Mouse (Mus musculus): Measurements from ENCODE around the gene Srms. TPM values are rescaled to one million over a fixed set of nuclear protein-coding genes. Genes with fewer than 3 reads are reported as not detected.

Gene Srms
- polyA plus RNA-seq, 1 experiment from 2014 or later: 2.6 TPM

DNA sequence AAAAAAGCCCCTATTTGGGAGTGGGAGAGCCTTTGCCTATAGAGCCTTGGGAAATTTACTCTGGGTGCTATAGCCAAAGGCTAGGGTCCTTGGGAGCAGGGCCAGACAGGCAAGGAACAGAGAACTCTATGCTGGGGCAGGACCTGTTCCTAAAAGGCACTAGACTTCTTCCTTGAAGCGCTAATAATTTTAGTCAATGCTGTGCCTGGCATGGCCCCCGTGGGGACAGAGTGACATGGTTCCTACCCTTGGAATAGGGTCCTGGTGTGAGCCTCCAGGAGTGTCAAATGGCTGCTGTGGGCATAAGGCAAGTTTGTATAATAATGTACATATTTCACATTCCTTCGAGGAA lies 29.3 kb upstream of the Srms start:
- Histone ChIP-seq H3K4me1 (ENCODE audit: insufficient read depth, low read depth, low read length) (peaks cover 12% of the 10 kb centered on the region; the same call in 1 of the 2 replicates), H3K27ac (ENCODE audit: low read length) (peak overlapping the region; percentile 66; the same call in 1 of the 2 replicates), H3K27me3 (replicated peaks; ENCODE audit: insufficient read depth, low read length) (no peaks in the 10 kb centered on the region), H3K4me2 (replicated peaks; ENCODE audit: low read depth, low read length) (peak overlapping the region; percentile 64), H3K36me3 (ENCODE audit: insufficient read depth, low read length) (0 out of 2 replicates have a peak, but pooled peaks cover 13% of the 10 kb centered on the region), H3K9ac (replicated peaks; ENCODE audit: low read depth) (peak overlapping the region; percentile 78; the same call in 1 of the 2 replicates), H3K4me3 (ENCODE audit: low read depth, low read length) (peak overlapping the region; percentile 76), H3K9me3 (ENCODE audit: low read length) (no peaks in the 10 kb centered on the region)
- TF ChIP-seq CTCF (IDR thresholded peaks at IDR 0.05) (no peak), EP300 (IDR thresholded peaks at IDR 0.05) (no peak)
- no peak; the same call in 1 of the 2 replicates for ATAC-seq
- DNase-seq (ENCODE audit: low spot score): no peak
- WGBS: 30% methylated on average over 3 of the region's 3 CpGs

DNA sequence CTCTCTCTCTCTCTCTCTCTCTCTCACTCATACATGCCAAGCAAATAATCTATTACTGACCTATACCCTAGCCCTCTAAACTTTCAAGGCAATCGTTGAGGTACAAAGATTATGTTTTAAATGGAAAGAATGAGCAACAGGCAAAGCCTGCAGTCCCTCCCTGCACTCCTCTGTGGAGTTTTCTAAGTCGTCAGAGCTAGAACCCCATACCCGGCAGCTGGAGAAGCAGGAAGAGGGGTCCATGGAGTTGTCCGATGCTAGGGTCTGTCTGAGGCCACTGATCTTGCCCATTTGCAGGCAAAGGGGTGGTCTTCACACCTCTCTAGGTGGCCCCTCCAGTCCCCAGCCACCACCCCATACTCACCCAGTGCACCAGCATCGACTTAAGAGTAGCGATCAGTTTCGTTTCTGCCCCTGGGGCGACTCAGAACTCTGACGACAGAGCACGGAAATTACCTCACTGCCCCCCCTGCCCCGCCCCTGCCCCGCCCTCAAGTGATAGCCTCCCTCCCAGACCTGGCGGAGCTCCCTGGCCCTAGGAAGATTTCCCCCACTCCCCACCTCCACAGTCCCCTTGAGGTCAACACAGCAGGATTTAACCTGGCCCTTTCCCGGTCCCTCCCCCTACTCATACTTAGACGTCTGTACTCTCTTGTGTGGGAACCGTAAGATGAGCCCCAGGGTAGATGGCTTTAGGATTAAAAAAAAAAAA lies 28.8 kb upstream of the Srms start, which contains the start of gene Helz2:
TSS of gene Helz2 (minus strand) at position 426 of the 712 bp plus-strand sequence.
- ATAC-seq: peak; percentile 93
- H3K9ac ChIP-seq (replicated peaks; ENCODE audit: low read depth): peak within 1 kb of the TSS; percentile 78
- H3K4me3 ChIP-seq (ENCODE audit: low read depth, low read length): peak within 1 kb of the TSS; percentile 76
- no peaks in the 10 kb centered on the region for H3K27me3 ChIP-seq (replicated peaks; ENCODE audit: insufficient read depth, low read length)
- DNase-seq (ENCODE audit: low spot score): peak; percentile 91
- 0 out of 2 replicates have a peak, but pooled peaks cover 18% of the 10 kb centered on the region for H3K36me3 ChIP-seq (ENCODE audit: insufficient read depth, low read length)
- H3K9me3 ChIP-seq (ENCODE audit: low read length): no peaks in the 10 kb centered on the region
- H3K27ac ChIP-seq (ENCODE audit: low read length): peak within 1 kb of the TSS; percentile 66
- peak within 1 kb of the TSS; percentile 64 for H3K4me2 ChIP-seq (replicated peaks; ENCODE audit: low read depth, low read length)
- TF ChIP-seq EP300 (IDR thresholded peaks at IDR 0.05) (no peak), CTCF (IDR thresholded peaks at IDR 0.05) (no peak)
- peaks cover 12% of the 10 kb centered on the region; the same call in 1 of the 2 replicates for H3K4me1 ChIP-seq (ENCODE audit: insufficient read depth, low read depth, low read length)
- 6% methylated on average over 16 of the region's 16 CpGs for WGBS

GRCm38 (mm10) chr2:181240806-181241440 lies 27.9 kb upstream of the Srms start:
- TF ChIP-seq EP300 (IDR thresholded peaks at IDR 0.05) (no peak), CTCF (IDR thresholded peaks at IDR 0.05) (no peak)
- no peak for DNase-seq (ENCODE audit: low spot score)
- H3K9me3 ChIP-seq (ENCODE audit: low read length): no peaks in the 10 kb centered on the region
- no peaks in the 10 kb centered on the region for H3K27me3 ChIP-seq (replicated peaks; ENCODE audit: insufficient read depth, low read length)
- peak overlapping the region; percentile 78; the same call in 1 of the 2 replicates for H3K9ac ChIP-seq (replicated peaks; ENCODE audit: low read depth)
- no peak for ATAC-seq
- peaks cover 12% of the 10 kb centered on the region; the same call in 1 of the 2 replicates for H3K4me1 ChIP-seq (ENCODE audit: insufficient read depth, low read depth, low read length)
- H3K27ac ChIP-seq (ENCODE audit: low read length): 0 out of 2 replicates have a peak overlapping the region, but pooled peaks have one; percentile 66
- 88% methylated on average over 13 of the region's 13 CpGs for WGBS
- peak overlapping the region; percentile 64 for H3K4me2 ChIP-seq (replicated peaks; ENCODE audit: low read depth, low read length)
- H3K4me3 ChIP-seq (ENCODE audit: low read depth, low read length): peak overlapping the region; percentile 76
- H3K36me3 ChIP-seq (ENCODE audit: insufficient read depth, low read length): peaks cover 21% of the 10 kb centered on the region; the same call in 1 of the 2 replicates

GRCm38 (mm10) chr2:181239261-181239660 lies 26.3 kb upstream of the Srms start:
- WGBS: 93% methylated on average over 9 of the region's 9 CpGs

GRCm38 (mm10) chr2:181238861-181239260 lies 25.9 kb upstream of the Srms start:
- Histone ChIP-seq H3K36me3 (ENCODE audit: insufficient read depth, low read length) (peaks cover 35% of the 10 kb centered on the region; the same call in 1 of the 2 replicates), H3K9ac (replicated peaks; ENCODE audit: low read depth) (peak overlapping the region; percentile 26; the same call in 1 of the 2 replicates), H3K4me1 (ENCODE audit: insufficient read depth, low read depth, low read length) (peaks cover 12% of the 10 kb centered on the region; the same call in 1 of the 2 replicates), H3K9me3 (ENCODE audit: low read length) (no peaks in the 10 kb centered on the region), H3K4me3 (ENCODE audit: low read depth, low read length) (no peak overlapping the region), H3K27me3 (replicated peaks; ENCODE audit: insufficient read depth, low read length) (no peaks in the 10 kb centered on the region), H3K27ac (ENCODE audit: low read length) (no peak overlapping the region), H3K4me2 (replicated peaks; ENCODE audit: low read depth, low read length) (peak overlapping the region; percentile 64; the same call in 1 of the 2 replicates)
- WGBS: 68% methylated on average over 2 of the region's 2 CpGs
- no peak for TF ChIP-seq CTCF (IDR thresholded peaks at IDR 0.05)
- no peak for TF ChIP-seq EP300 (IDR thresholded peaks at IDR 0.05)
- ATAC-seq: no peak
- no peak for DNase-seq (ENCODE audit: low spot score)

More at GRCm38 (mm10) chr2:181239261-181239660, 26.3 kb upstream of the Srms start:
- Histone ChIP-seq H3K4me1 (ENCODE audit: insufficient read depth, low read depth, low read length) (peaks cover 12% of the 10 kb centered on the region; the same call in 1 of the 2 replicates), H3K36me3 (ENCODE audit: insufficient read depth, low read length) (peaks cover 31% of the 10 kb centered on the region; the same call in 1 of the 2 replicates), H3K4me2 (replicated peaks; ENCODE audit: low read depth, low read length) (peak overlapping the region; percentile 64), H3K4me3 (ENCODE audit: low read depth, low read length) (no peak overlapping the region), H3K9me3 (ENCODE audit: low read length) (no peaks in the 10 kb centered on the region), H3K9ac (replicated peaks; ENCODE audit: low read depth) (peak overlapping the region; percentile 26; the same call in 1 of the 2 replicates), H3K27me3 (replicated peaks; ENCODE audit: insufficient read depth, low read length) (no peaks in the 10 kb centered on the region), H3K27ac (ENCODE audit: low read length) (no peak overlapping the region)
- DNase-seq (ENCODE audit: low spot score): no peak
- TF ChIP-seq CTCF (IDR thresholded peaks at IDR 0.05): no peak
- TF ChIP-seq EP300 (IDR thresholded peaks at IDR 0.05): no peak
- ATAC-seq: no peak

GRCm38 (mm10) chr2:181238091-181238610 lies 25.2 kb upstream of the Srms start:
- Histone ChIP-seq H3K36me3 (ENCODE audit: insufficient read depth, low read length) (peaks cover 40% of the 10 kb centered on the region; the same call in 1 of the 2 replicates), H3K9me3 (ENCODE audit: low read length) (no peaks in the 10 kb centered on the region), H3K4me3 (ENCODE audit: low read depth, low read length) (no peak overlapping the region), H3K27ac (ENCODE audit: low read length) (no peak overlapping the region), H3K27me3 (replicated peaks; ENCODE audit: insufficient read depth, low read length) (no peaks in the 10 kb centered on the region), H3K4me1 (ENCODE audit: insufficient read depth, low read depth, low read length) (peaks cover 12% of the 10 kb centered on the region; the same call in 1 of the 2 replicates), H3K9ac (replicated peaks; ENCODE audit: low read depth) (no peak overlapping the region), H3K4me2 (replicated peaks; ENCODE audit: low read depth, low read length) (no peak overlapping the region)
- ATAC-seq: no peak
- 81% methylated on average over 10 of the region's 10 CpGs for WGBS
- no peak for DNase-seq (ENCODE audit: low spot score)
- TF ChIP-seq CTCF (IDR thresholded peaks at IDR 0.05) (no peak), EP300 (IDR thresholded peaks at IDR 0.05) (no peak)

Data from lung, postnatal 0 days (tissue).